Mouse (Mus musculus): ENCODE measurements around the gene Galnt7. TPM values are rescaled to one million over a fixed set of nuclear protein-coding genes. Genes with fewer than 3 reads are reported as not detected.

The Galnt7 gene
- total RNA-seq, 4 experiments from 2014 or later = 1.6 to 2.2 (median 1.7) TPM

DNA sequence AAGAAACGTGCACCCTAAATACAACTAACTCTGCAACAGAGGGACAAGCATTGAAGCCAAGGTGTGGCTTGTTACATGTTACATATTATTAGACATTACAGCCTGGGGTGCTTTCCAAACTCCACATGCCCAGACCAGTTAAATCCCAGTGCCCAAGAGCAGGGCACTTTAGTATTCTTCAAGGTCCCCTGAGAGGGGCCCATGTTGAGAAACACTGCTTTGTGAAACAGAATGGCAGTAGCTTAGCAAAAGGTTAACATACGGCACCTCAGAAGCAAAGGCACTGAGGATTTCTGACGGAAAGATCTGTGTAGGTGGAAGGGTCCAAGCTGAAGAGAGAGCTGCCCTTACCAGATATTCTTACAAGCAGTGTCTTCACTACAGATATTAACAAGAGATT lies 67.0 kb downstream of the Galnt7 start:
- no peak for DNase-seq (ENCODE audit: low spot score in 2 of 2)

DNA sequence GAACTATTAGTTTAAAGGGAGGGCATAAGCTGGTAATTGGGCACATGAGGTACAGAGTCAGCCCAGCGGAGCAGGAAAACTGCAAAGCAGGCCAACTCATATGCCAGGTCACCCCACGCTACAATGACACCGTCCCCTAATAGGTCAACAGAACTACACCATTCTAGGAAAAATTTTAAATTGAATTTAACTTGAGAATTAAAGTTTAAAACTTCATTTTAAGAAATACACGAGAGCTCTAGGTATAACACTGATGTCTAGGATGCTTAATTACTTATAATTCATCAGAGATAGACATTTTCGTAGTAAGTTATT lies 67.7 kb downstream of the Galnt7 start:
- DNase-seq (ENCODE audit: low spot score in 2 of 2) = no peak

DNA sequence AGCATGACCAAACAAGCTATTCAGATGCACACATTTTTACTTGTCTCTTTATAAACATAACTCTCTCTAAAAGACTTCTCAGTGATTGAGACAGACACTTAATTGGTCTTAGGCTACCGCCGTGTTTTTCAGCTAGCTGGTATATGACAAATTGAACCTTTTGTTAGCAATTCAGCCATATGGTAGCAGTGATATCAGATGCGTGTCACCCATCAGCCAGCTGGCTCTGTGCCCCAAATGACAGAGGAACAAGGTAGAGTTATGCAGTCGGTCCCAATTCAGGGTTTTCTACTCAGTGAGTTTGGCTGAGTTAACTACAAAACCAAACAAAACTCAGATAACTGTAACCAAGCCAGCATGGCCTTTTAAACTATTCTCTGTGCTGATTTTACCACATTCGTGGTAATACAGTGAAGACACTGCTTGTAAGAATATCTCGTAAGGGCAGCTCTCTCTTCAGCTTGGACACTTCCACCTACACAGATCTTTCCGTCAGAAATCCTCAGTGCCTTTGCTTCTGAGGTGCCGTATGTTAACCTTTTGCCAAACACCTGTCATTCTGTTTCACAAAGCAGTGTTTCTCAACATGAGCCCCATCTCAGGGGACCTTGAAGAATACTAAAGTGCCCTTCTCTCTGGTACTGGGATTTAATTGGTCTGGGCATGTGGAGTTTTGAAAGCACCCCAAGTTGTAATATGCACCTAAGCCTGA lies 68.3 kb downstream of the Galnt7 start:
- no peak for DNase-seq (ENCODE audit: low spot score in 2 of 2)

DNA sequence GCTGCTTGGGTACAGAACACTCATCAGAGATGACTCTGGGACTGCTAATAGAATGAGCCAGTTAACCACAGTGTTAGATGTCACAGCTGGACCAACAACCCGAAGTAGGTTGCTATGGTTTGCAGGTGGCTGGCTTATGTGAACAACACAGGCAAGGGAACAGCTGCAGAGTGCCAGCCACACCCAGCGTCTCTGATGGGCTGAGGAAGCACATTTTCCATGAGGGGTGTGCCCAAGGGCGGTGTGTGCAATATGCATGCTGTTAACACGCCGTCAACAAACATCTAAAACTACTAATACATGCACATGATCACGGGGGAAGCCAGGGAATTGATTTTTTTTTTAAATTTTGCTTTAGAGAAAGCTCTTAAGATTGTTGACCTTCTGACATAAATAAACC lies 73.0 kb downstream of the Galnt7 start:
- peak in 1 of 2 experiments; percentile 26 for DNase-seq (ENCODE audit: low spot score in 2 of 2)

DNA sequence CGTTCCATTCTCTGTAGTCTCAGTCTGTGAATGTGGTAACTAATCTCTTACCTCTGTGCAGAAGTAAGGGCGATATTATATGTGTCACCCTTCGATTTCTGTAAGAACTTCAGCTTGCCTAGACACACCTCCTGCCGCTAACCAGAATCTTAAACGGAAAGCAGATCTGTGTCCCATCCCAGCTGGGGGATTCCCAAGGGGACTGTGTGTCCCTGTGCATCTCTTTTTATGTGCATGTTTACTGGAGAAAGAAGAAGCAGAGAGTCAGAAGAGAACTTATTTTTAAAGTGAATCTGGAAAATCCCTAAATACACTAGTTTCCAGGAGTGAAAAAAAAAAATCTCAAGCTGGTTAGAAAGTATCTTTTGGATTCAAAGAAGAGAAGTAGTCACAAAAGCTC lies 75.5 kb downstream of the Galnt7 start:
- no peak for DNase-seq (ENCODE audit: low spot score in 2 of 2)

DNA sequence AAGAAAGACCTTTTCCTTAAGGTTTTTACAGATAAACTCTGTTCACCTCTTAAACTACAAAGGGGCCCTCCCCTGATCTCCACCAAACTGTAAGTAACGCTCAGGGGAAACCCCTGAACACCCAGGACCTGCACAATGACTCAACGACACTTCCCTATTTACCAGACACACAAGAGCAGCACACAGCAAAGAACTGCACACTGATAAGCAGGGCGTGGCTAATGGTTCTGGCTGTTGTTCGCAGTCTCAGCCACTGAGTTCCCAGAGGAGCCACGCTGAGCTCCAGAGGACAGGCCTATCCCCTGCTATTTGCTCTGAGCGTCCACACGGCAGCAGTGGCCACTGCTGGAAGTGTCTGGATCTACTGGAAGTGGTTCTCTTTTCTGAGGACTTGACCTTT lies 76.6 kb downstream of the Galnt7 start:
- peak in 1 of 2 experiments; percentile 30 for DNase-seq (ENCODE audit: low spot score in 2 of 2)

DNA sequence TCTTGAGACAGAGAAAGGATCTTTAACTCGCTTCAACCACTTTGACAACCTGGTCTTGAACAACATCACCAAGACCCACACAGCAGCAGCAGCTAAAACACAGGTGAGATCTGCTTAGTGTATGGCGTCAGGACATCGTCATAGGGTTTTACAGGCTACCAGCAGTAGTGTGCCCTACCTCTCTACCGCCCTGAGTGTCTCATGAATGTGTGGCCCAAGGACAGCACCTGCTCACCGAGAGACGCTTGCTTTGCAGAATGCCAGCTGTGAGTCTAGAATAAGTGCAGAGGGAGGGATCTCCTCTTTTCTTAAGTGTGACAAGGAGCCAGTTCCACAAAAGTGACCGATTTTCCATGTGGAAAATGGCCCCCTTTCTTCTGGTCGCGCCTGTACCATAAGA lies 77.5 kb downstream of the Galnt7 start:
- no peak for DNase-seq (ENCODE audit: low spot score in 2 of 2)

DNA sequence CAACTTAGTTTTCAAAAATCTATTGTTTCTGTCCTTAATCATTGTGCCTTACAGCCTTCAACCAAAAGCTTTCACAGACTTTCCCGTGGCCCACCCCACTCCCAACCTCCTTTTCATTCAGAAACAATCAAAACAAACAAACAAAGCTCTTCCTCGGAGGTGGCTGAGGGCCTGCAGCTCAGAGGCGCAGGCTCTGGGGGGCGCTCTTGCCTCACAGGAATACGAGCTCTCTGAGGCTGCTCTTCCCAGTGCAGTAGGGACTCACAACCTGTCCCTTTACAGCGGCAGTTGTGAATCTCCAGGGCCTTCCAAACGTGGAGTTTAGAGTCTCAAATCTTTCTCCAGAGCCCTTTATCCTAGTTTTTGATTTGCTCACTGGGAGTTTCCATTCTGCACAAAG lies 78.4 kb downstream of the Galnt7 start:
- DNase-seq (ENCODE audit: low spot score in 2 of 2) = peak; percentile 20 to 46

DNA sequence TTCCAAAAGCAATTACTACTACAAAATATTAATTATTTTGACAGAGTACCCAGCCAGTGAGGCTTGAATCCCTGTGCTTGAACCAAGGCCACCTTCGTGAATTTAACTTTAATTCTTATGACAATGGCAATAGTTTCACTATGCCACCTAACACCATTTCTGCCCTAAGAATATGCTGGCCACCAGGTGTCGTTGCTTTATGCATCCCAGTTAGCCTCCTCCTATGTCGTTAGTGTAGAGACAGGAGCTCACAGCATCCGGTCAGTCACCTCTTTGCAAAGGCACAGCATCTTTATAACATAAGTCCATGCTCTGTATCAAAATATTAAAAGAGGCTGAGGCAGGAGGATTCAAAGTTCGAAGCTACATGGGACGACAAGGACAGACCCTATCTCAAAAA lies 79.0 kb downstream of the Galnt7 start:
- DNase-seq (ENCODE audit: low spot score in 2 of 2) = no peak

DNA sequence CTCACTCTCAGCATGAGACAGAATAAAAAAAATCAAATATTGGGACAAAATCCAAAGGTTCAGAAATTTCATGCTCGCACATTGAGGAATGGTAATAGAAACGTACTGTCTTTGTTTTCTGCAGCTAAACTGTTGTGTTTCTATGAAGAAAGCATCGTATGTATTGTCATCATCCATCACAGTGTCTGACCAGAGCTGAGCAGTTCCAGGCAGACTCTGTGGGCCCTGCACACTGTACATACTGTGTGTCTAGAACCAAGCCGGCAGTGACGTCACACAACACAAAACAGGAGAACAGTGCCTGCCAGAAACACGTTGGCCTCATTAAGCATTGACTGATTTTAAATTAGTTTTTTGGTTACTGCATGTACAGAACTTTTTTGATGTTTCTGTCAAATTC lies 82.9 kb downstream of the Galnt7 start:
- no peak for DNase-seq (ENCODE audit: low spot score in 2 of 2)

DNA sequence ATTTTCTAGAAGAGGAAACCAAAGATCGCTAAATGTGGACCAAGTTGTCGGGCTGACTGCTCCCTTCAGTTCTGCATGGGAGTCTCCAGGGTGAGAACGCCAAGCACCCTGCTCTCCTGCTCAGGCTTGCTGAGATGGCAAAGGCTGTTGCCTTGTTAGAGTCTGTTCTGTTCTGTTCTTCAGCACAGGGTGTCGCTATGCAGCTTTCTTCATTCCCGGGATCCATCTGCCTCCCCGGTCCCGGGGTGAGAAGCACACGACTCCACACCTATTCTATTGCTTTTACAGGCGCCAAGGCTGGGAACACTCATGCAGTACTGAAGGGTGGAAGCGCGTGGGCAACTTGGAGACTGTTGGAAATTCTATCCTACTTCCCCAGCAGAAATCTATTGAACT lies 83.4 kb downstream of the Galnt7 start:
- DNase-seq (ENCODE audit: low spot score in 2 of 2) = no peak

DNA sequence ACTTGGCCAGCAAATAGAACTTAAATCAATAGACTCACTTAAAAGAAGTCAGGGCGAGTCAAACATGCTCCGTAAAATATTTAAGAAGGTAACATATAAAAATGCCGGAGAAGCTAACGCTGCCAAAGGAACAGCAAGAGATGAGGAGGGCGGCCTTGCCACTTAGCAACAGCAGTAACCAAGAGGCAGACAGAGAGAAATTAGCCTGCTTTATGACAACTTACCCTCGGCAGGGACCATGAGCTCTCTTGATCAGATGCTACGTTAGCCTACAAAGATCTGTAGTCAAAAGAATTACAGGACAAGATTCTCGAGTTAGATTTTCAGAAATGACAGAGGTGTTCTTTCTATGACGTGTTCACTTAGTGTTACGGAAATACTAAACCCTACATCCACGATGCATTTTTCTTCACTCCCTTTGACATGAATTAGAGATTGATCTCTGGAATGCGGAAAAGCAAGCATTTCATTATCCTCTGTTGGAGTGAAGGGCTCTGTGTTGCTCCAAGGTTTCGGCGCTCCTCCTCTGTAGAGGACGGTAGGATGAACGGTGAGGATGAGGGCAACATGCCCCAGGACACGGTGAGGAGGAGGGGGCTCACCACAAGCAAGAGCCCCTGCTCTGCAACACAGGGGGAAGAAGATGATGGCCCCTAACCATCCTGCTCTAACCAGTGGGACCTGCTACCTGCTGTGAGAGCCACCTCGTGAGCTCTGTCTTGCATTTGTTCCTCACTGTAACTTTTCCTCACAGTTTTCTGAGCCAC lies 84.0 kb downstream of the Galnt7 start:
- DNase-seq (ENCODE audit: low spot score in 2 of 2) = no peak

DNA sequence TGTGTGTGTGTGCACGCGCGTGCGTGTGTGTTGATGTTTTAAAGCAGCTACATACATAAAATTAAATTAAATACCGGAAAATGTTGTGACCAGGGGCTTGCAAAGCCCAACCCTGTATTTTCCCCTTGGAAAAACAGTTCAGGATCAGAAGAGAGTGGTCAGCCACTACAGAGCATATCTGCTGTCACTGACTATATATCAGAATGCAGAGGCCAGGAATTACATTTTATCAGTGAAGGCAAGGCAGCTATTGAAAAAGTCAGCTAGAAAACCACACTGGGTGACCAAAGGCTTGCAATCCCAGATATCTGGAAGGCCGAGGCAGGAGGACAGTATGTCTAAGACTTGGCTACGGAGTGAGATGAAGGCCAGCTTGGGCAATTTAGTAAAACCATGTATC lies 84.8 kb downstream of the Galnt7 start:
- no peak for DNase-seq (ENCODE audit: low spot score in 2 of 2)

DNA sequence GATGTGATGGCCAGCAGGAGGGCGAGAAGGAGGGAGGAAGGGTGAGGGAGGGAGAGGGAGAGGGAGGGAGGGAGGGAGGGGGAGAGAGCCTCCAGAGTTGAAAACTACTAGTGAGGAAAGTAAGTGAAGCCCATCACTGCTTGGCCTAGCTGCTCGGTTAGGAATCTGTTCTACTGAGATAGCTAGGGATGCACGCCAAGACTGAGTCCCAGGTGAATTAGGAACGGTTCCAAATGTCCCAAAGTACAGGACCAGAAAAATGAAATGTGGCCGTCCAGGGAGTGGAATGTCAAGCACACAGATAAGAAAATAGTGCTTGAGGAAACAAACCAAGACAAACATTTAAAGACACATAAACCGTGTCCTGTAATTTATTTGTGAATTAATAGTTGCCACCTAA lies 87.8 kb downstream of the Galnt7 start:
- DNase-seq (ENCODE audit: low spot score in 2 of 2) = no peak

DNA sequence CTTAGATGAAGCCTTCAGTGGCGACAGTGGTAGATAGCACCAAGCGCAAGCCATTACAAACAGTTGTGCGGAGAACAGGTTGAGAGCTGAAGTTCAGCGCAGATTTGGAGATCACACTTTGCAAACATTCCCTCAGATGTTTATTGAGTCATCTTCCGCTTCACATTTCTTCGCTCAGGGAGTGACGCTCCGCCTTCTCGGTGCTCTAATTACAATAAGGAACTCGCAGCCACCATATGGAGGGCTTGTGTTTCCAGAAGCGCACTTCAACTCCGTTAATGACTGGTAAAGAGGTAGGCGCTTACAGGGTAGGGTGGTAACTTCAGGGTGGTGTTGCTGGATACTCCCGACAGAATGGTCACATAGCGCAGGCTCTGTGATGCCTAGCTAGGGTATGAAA lies 89.1 kb downstream of the Galnt7 start:
- DNase-seq (ENCODE audit: low spot score in 2 of 2) = no peak

DNA sequence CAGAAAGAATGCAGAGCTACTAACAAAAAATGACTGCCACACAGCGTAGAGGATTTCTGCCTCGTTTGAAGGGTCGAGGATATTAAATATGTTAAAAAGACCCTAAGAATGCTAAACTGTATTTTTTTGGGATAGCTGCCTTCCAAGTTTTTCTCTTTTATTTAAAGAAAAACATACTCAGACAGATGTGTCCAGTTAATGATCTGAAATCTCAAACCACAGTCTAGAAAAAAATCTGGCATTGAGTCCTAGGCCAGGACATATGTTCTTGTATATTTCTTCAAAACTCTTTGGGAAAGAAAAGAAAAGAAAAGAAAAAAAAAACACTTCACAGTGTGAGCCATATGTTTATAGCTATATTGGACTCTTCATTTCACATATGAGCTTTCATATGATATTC lies 90.1 kb downstream of the Galnt7 start:
- DNase-seq (ENCODE audit: low spot score in 2 of 2) = no peak

DNA sequence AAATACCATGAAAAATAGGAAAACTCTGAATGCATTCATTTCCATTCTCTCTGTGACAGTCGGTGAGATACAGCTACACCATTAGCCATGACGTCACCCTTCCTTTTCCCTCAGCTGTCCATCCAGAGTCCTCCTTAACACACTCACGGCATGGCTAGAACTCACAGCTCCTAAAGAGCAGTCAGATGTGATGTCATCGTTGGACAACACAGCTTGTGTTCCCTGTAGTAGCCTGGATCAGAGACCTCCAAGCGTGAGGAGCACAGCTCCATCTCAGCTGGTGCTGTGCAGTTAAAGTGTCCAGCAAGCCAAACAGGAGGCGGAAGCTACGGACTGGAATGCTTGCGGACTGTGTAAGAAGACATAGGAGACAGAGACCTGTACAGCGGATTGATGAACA lies 91.9 kb downstream of the Galnt7 start:
- no peak for DNase-seq (ENCODE audit: low spot score in 2 of 2)

DNA sequence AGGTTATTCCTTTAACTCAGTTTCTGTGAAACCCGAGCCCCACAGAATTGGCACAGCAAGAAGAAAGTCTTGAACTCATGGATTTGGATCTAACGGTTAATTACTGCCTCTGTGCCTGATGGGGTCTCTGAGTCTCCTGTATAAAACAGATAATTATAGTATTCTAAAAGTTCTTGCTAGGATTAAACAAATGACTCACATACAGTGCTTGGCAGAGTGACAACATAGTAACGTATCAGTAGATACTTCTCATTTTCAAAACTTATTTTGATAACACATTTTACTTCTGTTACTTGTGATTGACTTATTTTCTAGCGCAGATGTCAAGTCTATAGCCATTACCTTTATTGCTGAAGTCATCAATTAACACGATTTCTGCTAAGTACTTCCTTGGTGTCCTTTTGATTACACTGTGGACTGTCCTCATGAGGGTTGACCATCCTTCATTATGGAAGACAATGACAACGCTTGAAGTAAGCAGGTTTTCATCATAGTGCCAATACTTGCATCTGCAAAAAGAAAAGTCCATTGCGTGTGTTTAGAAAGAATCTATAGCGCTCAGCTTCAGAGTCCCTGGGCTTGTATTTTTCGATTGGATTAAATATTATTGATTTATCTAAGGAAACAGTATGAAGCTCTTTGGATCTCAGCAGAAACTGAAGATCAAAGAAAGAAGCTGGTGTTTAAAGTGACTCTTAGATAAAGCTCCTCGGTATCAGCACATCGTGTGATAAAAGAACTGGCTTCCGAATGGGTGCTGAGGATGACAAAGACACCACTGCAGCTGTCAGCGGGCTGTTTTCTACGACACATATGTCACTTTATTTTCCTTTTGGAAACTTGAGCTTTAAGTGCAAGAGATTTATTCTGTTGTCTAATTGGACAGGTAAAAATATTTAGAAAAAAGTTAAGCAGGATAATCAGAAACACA lies 100.5 kb downstream of the Galnt7 start:
- no peak for DNase-seq (ENCODE audit: low spot score in 2 of 2)

DNA sequence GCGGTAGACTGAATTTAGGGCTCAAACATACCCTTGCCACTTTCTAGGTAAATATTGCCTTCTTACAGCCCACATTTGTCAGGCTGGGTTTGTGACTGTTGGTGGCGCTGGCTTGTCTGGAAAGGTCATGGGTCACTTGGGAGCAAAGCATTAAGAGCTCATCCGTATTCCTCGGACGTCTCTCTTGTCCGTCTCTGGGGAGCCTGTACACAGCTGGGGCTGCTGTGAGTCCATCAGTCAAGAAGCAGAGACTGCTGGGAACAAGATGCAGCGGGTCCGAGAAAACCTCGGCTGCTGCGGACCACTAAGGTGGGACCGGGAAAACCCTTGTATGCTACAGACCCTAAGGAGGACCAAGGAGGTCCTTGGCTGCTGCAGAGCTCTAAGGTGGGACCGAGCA lies 105.3 kb downstream of the Galnt7 start:
- no peak for DNase-seq (ENCODE audit: low spot score in 2 of 2)

DNA sequence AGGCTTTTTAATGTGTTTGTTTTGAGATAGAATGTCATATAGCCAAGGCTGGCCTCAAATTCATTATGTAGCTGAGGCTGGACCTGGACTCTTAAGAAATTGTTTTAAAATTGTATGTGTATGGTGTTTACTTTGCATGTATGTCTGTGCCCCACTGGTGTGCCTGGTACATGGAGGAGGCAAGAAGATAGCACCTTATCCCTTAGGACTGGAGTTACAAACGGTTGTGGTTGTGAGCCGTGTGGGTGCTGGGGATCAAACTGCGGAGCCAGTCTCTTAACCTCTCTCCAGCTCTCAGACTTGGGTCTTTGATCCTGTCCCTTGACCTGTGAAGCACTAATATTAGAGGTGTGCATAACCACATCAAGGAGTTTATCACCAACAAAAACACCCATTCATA lies 106.0 kb downstream of the Galnt7 start:
- no peak for DNase-seq (ENCODE audit: low spot score in 2 of 2)

DNA sequence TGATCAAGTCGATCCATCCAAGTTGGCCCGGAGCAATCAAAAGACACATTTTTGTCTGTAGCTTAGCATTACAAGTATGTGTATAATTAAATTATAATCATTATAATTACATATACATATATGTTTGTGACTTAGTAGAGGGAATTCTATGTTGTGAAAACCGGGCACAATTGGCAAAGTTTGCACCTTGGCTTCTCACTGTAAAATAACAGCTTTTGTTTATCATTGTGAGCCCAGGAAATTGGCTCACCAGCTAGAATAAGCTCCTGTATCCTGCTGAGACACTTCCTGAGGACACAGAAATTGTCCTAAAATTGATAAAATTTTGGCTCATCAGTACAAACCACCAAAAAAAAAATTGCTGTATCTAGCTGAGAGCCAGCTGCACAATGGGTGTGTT lies 106.4 kb downstream of the Galnt7 start:
- DNase-seq (ENCODE audit: low spot score in 2 of 2) = no peak

DNA sequence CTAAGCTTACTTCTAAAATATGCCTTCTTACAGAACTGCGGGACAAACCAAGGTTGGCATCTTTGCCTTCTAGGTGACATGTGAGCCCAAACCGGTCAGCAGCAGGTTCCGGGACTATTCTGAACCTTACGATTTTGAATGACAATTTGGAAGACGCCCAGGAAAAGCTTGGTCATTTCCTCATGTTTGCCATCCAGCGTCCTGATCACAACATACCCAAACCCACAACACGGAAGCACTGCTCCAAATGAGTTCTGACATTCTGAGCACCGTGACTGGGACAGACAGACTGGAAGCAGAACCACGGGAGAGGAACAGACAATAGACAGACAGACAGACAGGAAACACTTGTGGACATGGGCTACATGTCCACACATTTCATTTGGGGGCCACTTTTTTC lies 111.4 kb downstream of the Galnt7 start:
- no peak for DNase-seq (ENCODE audit: low spot score in 2 of 2)

Measured in gastrocnemius, adult 8-10 months (tissue).